Mouse (Mus musculus) spleen, embryonic (tissue): ENCODE measurements at regions not wholly inside any gene's neighbourhood (a gene's known extent, or its start where the extent isn't known, plus 50 kb on each side); places are given as distances from the start of the nearest gene placed in this dataset.

Source experiments
- CTCF ChIA-PET: fragments of 350-600 bp; sonication (Branson Sonifier 250); formaldehyde crosslinking; loops from one replicate; lab custom pipeline; 2022; lab: Charles Lee

- CTCF ChIA-PET: no interaction called here
Observed at GRCm38 (mm10) chr6:95179993-95180392, 63.0 kb downstream of the Kbtbd8 start.

- CTCF ChIA-PET: no interaction called here
Observed at GRCm38 (mm10) chr6:95182238-95182637, 65.2 kb downstream of the Kbtbd8 start.

- CTCF ChIA-PET: no interaction called here
Observed at GRCm38 (mm10) chr6:95185074-95185931, 68.3 kb downstream of the Kbtbd8 start.

- CTCF ChIA-PET: no interaction called here
Observed at GRCm38 (mm10) chr6:95196631-95197030, 79.6 kb downstream of the Kbtbd8 start.

GRCm38 (mm10) chr6:95198611-95199010, 81.6 kb downstream of the Kbtbd8 start:
- CTCF ChIA-PET: no interaction called here

GRCm38 (mm10) chr6:95202291-95202790, 85.3 kb downstream of the Kbtbd8 start:
- CTCF ChIA-PET: no interaction called here

GRCm38 (mm10) chr6:95202978-95203377, 85.9 kb downstream of the Kbtbd8 start:
- CTCF ChIA-PET: interaction anchor here (0.6 kb wide), 1 partner anchor 497 kb away, joined by 6 read pairs; no protein-coding TSS in a partner anchor

- CTCF ChIA-PET: no interaction called here
Observed at GRCm38 (mm10) chr6:95204231-95204630, 87.2 kb downstream of the Kbtbd8 start.

- CTCF ChIA-PET: interaction anchor here (1.1 kb wide), 1 partner anchor 109 kb away, joined by 3 read pairs; no protein-coding TSS in a partner anchor
Observed at GRCm38 (mm10) chr6:95207063-95207462, 90.0 kb downstream of the Kbtbd8 start.

GRCm38 (mm10) chr6:95217431-95217830, 100.4 kb downstream of the Kbtbd8 start:
- CTCF ChIA-PET: no interaction called here

- CTCF ChIA-PET: no interaction called here
Observed at GRCm38 (mm10) chr6:95218830-95219229, 101.8 kb downstream of the Kbtbd8 start.

GRCm38 (mm10) chr6:95223537-95223936, 98.4 kb upstream of the Gm10234 start:
- CTCF ChIA-PET: no interaction called here

- CTCF ChIA-PET: no interaction called here
Observed at GRCm38 (mm10) chr6:95229885-95230284, 92.0 kb upstream of the Gm10234 start.

GRCm38 (mm10) chr6:95234712-95235111, 87.2 kb upstream of the Gm10234 start:
- CTCF ChIA-PET: no interaction called here

- CTCF ChIA-PET: interaction anchor here (0.7 kb wide), 1 partner anchor 980 kb away, joined by 4 read pairs; no protein-coding TSS in a partner anchor
Observed at GRCm38 (mm10) chr6:95243657-95244056, 78.3 kb upstream of the Gm10234 start.

GRCm38 (mm10) chr6:95244911-95245310, 77.0 kb upstream of the Gm10234 start:
- CTCF ChIA-PET: no interaction called here

GRCm38 (mm10) chr6:95256303-95256702, 65.6 kb upstream of the Gm10234 start:
- CTCF ChIA-PET: no interaction called here

GRCm38 (mm10) chr6:95261001-95261400, 60.9 kb upstream of the Gm10234 start:
- CTCF ChIA-PET: no interaction called here

GRCm38 (mm10) chr6:95264011-95264869, 57.7 kb upstream of the Gm10234 start:
- CTCF ChIA-PET: no interaction called here

GRCm38 (mm10) chr6:95269524-95269923, 52.4 kb upstream of the Gm10234 start:
- CTCF ChIA-PET: no interaction called here
